Mouse (Mus musculus): ENCODE results near the gene Tspan5. TPM values are rescaled to one million over a fixed set of nuclear protein-coding genes. Genes with fewer than 3 reads are reported as not detected.

Tspan5 gene
- polyA plus RNA-seq, 2 experiments: 2.0 to 2.9 TPM

DNA sequence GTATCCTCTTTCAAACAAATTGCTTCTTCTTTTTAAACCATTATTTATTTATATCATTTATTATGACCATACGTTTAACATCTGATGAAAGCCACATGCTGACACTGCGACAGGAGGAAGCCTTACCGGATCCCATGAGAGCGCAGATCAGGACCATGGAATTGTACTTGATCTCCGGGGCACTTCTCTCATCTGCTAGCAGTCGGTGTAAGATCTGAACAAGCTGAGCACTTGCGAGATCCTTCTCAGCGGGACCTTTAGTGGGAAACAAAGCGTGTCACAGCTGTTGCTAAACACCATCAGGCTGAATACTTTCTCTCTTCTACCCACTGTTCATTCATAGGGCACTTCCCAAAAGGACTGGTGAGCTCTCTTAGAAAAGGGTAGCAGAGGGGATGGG is 199.6 kb downstream of the Tspan5 start:
- Histone ChIP-seq H3K36me3 (replicated peaks; ENCODE audit: control insufficient read depth, insufficient read depth, low read depth) (no peaks in the 10 kb centered on the region; the same call in 1 of the 2 replicates), H3K4me1 (replicated peaks; ENCODE audit: control insufficient read depth in 2 of 2, insufficient read depth in 2 of 2, low read length in 1 of 2) (no peaks in the 10 kb centered on the region), H3K27me3 (ENCODE audit: control insufficient read depth, insufficient read depth, low read length) (no peaks in the 10 kb centered on the region), H3K9ac (replicated peaks) (no peak overlapping the region), H3K27ac (no peak overlapping the region), H3K9me3 (ENCODE audit: control insufficient read depth, low read length) (no peaks in the 10 kb centered on the region), H3K4me3 (ENCODE audit: insufficient read depth in 1 of 2, low read depth in 2 of 2, low read length in 2 of 2) (no peak overlapping the region), H3K4me2 (ENCODE audit: low read depth) (no peak overlapping the region)
- DNase-seq (ENCODE audit: low read depth in 3 of 3, low spot score in 3 of 3) (no peak), ATAC-seq (ENCODE audit: insufficient read depth) (no peak)
- WGBS (ENCODE audit: insufficient replicate concordance): 83% methylated on average over 9 of the region's 9 CpGs
- TF ChIP-seq CTCF (IDR thresholded peaks at IDR 0.05; ENCODE audit: low read depth): no peak
- TF ChIP-seq EP300 (IDR thresholded peaks at IDR 0.05; ENCODE audit: low read depth): no peak

DNA sequence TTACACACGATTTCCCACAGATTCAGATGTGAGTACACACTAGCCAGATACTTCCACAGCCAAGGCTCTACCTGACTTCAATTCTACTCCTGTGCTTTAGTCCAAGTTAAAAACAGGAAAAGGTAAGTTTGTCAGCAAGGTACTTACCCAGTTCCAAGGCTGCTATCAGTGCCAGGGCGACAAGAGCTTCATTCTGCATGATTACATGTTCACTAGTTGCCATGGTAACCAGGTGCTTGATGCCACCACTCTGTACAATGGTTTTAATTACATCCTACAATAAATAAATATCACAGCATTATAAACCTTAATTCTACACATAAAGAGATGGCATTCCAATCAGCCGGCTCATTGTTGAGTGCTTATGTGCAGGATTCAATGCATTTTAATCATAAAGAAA is 203.5 kb downstream of the Tspan5 start:
- H3K27ac ChIP-seq: no peak overlapping the region
- no peaks in the 10 kb centered on the region for H3K9me3 ChIP-seq (ENCODE audit: control insufficient read depth, low read length)
- H3K27me3 ChIP-seq (ENCODE audit: control insufficient read depth, insufficient read depth, low read length): no peaks in the 10 kb centered on the region
- no peak for DNase-seq (ENCODE audit: low read depth in 3 of 3, low spot score in 3 of 3)
- no peak overlapping the region for H3K9ac ChIP-seq (replicated peaks)
- no peaks in the 10 kb centered on the region; the same call in 1 of the 2 replicates for H3K36me3 ChIP-seq (replicated peaks; ENCODE audit: control insufficient read depth, insufficient read depth, low read depth)
- no peak for TF ChIP-seq EP300 (IDR thresholded peaks at IDR 0.05; ENCODE audit: low read depth)
- no peak for TF ChIP-seq CTCF (IDR thresholded peaks at IDR 0.05; ENCODE audit: low read depth)
- H3K4me3 ChIP-seq (ENCODE audit: insufficient read depth in 1 of 2, low read depth in 2 of 2, low read length in 2 of 2): no peak overlapping the region
- 81% methylated on average over 3 of the region's 3 CpGs for WGBS (ENCODE audit: insufficient replicate concordance)
- no peak overlapping the region for H3K4me2 ChIP-seq (ENCODE audit: low read depth)
- no peak for ATAC-seq (ENCODE audit: insufficient read depth)
- H3K4me1 ChIP-seq (replicated peaks; ENCODE audit: control insufficient read depth in 2 of 2, insufficient read depth in 2 of 2, low read length in 1 of 2): no peaks in the 10 kb centered on the region

DNA sequence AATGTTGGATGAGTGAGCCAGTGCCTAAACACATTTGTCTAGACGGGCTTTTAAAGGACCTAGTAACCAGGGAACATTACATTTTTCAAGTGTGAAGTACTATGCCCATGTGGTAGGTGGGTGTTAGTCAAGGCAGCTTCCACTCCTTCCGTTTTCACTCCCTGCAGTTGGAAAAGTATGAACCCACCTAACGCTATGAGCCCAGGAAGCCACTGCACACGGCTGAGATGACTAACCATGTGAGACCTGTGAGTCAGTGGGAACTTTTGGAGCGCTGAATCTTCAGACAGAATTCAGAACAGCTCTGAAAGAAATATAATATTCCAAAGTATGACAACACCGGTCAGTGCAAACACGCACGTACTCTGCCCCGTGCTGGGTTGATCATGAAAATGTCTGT is 207.1 kb downstream of the Tspan5 start:
- TF ChIP-seq EP300 (IDR thresholded peaks at IDR 0.05; ENCODE audit: low read depth) (no peak), CTCF (IDR thresholded peaks at IDR 0.05; ENCODE audit: low read depth) (no peak)
- Histone ChIP-seq H3K9me3 (ENCODE audit: control insufficient read depth, low read length) (no peaks in the 10 kb centered on the region), H3K4me2 (ENCODE audit: low read depth) (no peak overlapping the region), H3K27me3 (ENCODE audit: control insufficient read depth, insufficient read depth, low read length) (no peaks in the 10 kb centered on the region), H3K9ac (replicated peaks) (no peak overlapping the region), H3K4me3 (ENCODE audit: insufficient read depth in 1 of 2, low read depth in 2 of 2, low read length in 2 of 2) (no peak overlapping the region), H3K27ac (no peak overlapping the region), H3K36me3 (replicated peaks; ENCODE audit: control insufficient read depth, insufficient read depth, low read depth) (no peaks in the 10 kb centered on the region; the same call in 1 of the 2 replicates), H3K4me1 (replicated peaks; ENCODE audit: control insufficient read depth in 2 of 2, insufficient read depth in 2 of 2, low read length in 1 of 2) (no peaks in the 10 kb centered on the region)
- 86% methylated on average over 9 of the region's 9 CpGs for WGBS (ENCODE audit: insufficient replicate concordance)
- no peak for DNase-seq (ENCODE audit: low read depth in 3 of 3, low spot score in 3 of 3)
- ATAC-seq (ENCODE audit: insufficient read depth): no peak

DNA sequence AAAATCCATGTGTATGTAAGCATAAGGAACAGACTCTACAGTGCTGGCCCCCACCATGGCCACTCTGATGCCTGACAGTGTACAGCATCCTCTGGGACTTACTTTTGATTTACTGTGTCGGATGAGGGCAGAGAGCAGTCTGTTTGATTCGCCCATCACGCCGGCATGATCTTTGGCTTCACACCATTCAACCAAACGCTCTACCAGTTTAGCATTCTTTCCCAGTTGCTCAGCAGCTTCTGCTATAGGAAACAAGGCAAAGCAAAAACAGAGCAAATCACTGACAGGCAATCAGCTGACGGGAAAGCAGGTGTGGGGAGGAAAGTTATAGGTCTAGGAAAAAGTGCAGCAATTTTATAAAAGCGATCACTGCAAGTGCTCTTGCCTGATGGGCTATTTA is 213.2 kb downstream of the Tspan5 start:
- DNase-seq (ENCODE audit: low read depth in 3 of 3, low spot score in 3 of 3) (no peak), ATAC-seq (ENCODE audit: insufficient read depth) (no peak)
- Histone ChIP-seq H3K4me3 (ENCODE audit: insufficient read depth in 1 of 2, low read depth in 2 of 2, low read length in 2 of 2) (no peak overlapping the region), H3K36me3 (replicated peaks; ENCODE audit: control insufficient read depth, insufficient read depth, low read depth) (peaks cover 4% of the 10 kb centered on the region; the same call in 1 of the 2 replicates), H3K27ac (no peak overlapping the region), H3K4me1 (replicated peaks; ENCODE audit: control insufficient read depth in 2 of 2, insufficient read depth in 2 of 2, low read length in 1 of 2) (no peaks in the 10 kb centered on the region), H3K27me3 (ENCODE audit: control insufficient read depth, insufficient read depth, low read length) (no peaks in the 10 kb centered on the region), H3K4me2 (ENCODE audit: low read depth) (no peak overlapping the region), H3K9ac (replicated peaks) (no peak overlapping the region), H3K9me3 (ENCODE audit: control insufficient read depth, low read length) (no peaks in the 10 kb centered on the region)
- no peak for TF ChIP-seq CTCF (IDR thresholded peaks at IDR 0.05; ENCODE audit: low read depth)
- no peak for TF ChIP-seq EP300 (IDR thresholded peaks at IDR 0.05; ENCODE audit: low read depth)
- WGBS (ENCODE audit: insufficient replicate concordance): 76% methylated on average over 7 of the region's 7 CpGs

Other genes with a start within 250 kb of the Tspan5 start
- gene Eif4e, start 216.0 kb upstream of the Tspan5 start, polyA plus RNA-seq (2012; rRNA removed): 22.6 and 74.4 TPM in 2 replicates
- gene Eif4e, start 216.0 kb upstream of the Tspan5 start, polyA plus RNA-seq (2014; fragmentation: Nextera tagmentation; extraction: Ambion mirVana): 180 and 187 TPM in 2 replicates

All from liver, embryonic 14.5 days (tissue).